Mouse (Mus musculus): ENCODE measurements around the gene Notum. TPM values are rescaled to one million over a fixed set of nuclear protein-coding genes. Genes with fewer than 3 reads are reported as not detected.

The Notum gene
- polyA plus RNA-seq, 1 experiment from 2014 or later = 0.57 TPM

DNA sequence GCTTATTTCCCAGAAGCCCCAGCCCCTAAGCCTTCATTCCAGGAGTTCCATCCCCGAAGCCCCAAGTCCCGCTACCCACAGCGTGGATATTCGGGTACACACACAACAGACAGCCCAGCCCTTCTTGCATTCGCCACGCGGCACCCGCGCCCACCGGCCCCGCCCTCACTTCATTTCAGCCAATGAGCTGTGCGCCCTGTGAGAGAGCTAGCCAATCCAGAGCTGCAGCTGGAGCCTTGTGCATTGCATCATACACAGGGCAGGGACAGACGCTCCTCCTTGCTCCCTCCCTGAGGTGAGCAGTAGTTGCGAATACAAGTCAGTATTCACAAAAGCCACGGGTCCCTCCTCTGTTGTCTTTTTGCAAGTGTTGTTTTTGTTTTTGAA is 17.4 kb downstream of the Notum start, which contains the start of gene Pycr1:
TSS of gene Pycr1 (minus strand) at position 169 of the 387 bp plus-strand sequence.
- peak within 1 kb of the TSS; percentile 87 for H3K27ac ChIP-seq
- no peaks in the 10 kb centered on the region for H3K9me3 ChIP-seq
- peaks cover 46% of the 10 kb centered on the region for H3K4me1 ChIP-seq
- under 1% methylated on average over 15 of the region's 15 CpGs for WGBS
- peaks cover 34% of the 10 kb centered on the region for H3K27me3 ChIP-seq (ENCODE audit: poor library complexity, severe bottlenecking)
- DNase-seq (ENCODE audit: extremely low spot score, low spot score) = peak; percentile 97
- peak within 1 kb of the TSS; percentile 66 for H3K4me3 ChIP-seq
- no peaks in the 10 kb centered on the region for H3K36me3 ChIP-seq (replicated peaks)

- WGBS = 5% methylated on average over 18 of the region's 18 CpGs
- H3K27ac ChIP-seq = peak overlapping the region; percentile 87
- peaks cover 42% of the 10 kb centered on the region for H3K4me1 ChIP-seq
- no peak for DNase-seq (ENCODE audit: extremely low spot score, low spot score)
- peaks cover 33% of the 10 kb centered on the region for H3K27me3 ChIP-seq (ENCODE audit: poor library complexity, severe bottlenecking)
- no peaks in the 10 kb centered on the region for H3K36me3 ChIP-seq (replicated peaks)
- peak overlapping the region; percentile 66 for H3K4me3 ChIP-seq
- H3K9me3 ChIP-seq = no peaks in the 10 kb centered on the region
Measured at GRCm38 (mm10) chr11:120642939-120643600, 17.9 kb downstream of the Notum start.

DNA sequence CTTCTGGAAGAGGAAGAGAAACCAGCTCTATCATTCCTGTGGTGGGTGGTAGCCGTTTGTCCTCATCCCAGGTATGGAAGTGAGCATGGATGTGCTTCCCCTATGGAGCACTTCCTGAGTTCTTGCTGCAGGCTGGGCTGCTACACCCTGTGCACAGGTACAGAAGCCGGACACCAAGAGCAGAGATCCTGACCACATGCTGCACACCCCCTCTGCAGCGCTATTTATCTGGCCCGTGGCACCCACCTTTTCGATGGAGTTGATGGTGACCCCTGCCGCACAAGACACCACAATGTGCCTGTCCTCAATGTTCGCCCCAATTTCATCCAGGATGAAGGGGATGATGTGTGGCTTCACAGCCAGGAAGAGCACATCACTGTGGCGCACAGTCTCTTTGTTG is 19.1 kb downstream of the Notum start:
- no peak overlapping the region for H3K27ac ChIP-seq
- H3K27me3 ChIP-seq (ENCODE audit: poor library complexity, severe bottlenecking) = peaks cover 21% of the 10 kb centered on the region
- DNase-seq (ENCODE audit: extremely low spot score, low spot score) = no peak
- 90% methylated on average over 8 of the region's 8 CpGs for WGBS
- H3K4me1 ChIP-seq = peaks cover 37% of the 10 kb centered on the region
- H3K9me3 ChIP-seq = no peaks in the 10 kb centered on the region
- H3K36me3 ChIP-seq (replicated peaks) = no peaks in the 10 kb centered on the region
- peak overlapping the region; percentile 66; the same call in 1 of the 2 replicates for H3K4me3 ChIP-seq

DNA sequence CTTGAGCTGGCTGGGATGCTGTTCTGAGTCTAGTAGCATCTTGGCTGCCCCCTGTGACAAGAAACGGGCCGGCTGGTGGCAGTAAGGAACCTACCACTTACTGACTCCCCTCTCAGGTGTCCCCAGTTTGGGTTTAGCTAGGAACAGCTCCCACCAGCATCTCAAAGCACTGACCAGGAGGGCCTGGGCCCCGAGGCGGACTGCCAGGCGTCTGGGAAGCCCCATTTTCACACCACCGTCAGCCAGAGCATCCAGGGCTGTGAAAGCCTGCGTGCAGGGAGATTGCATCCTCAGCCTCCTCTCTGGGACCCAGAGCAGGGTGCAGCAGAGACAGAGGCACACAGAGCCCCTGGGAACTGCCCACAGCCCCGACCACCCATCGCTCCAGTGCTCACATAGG is 19.7 kb downstream of the Notum start:
- peak overlapping the region; percentile 9; the same call in 1 of the 2 replicates for H3K4me3 ChIP-seq
- no peak overlapping the region for H3K27ac ChIP-seq
- peaks cover 42% of the 10 kb centered on the region for H3K4me1 ChIP-seq
- 68% methylated on average over 9 of the region's 9 CpGs for WGBS
- H3K9me3 ChIP-seq = no peaks in the 10 kb centered on the region
- no peaks in the 10 kb centered on the region for H3K36me3 ChIP-seq (replicated peaks)
- H3K27me3 ChIP-seq (ENCODE audit: poor library complexity, severe bottlenecking) = peaks cover 17% of the 10 kb centered on the region
- DNase-seq (ENCODE audit: extremely low spot score, low spot score) = no peak

DNA sequence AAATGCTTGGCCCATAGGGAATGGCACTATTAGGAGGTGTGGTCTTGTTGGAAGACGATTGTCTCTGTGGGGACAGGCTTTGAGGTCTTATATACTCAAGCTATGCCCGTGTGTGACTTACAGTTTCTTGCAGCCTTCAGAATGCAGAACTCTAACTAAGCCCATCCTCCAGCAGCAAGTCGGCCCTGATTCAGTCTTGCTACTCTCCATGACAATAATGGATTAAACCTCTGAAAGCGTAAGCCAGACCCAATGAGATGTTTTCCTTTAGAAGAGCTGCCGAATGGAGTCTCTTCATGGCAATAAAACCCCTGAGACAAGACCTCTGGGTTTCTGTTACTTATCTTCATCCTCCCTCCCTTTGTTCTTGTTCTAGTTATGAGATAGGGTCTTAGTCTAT is 26.2 kb downstream of the Notum start:
- Histone ChIP-seq H3K4me3 (peak overlapping the region; percentile 96; the same call in 1 of the 2 replicates), H3K27me3 (ENCODE audit: poor library complexity, severe bottlenecking) (no peaks in the 10 kb centered on the region), H3K36me3 (replicated peaks) (peaks cover 6% of the 10 kb centered on the region), H3K9me3 (no peaks in the 10 kb centered on the region), H3K27ac (no peak overlapping the region), H3K4me1 (peaks cover 58% of the 10 kb centered on the region)
- DNase-seq (ENCODE audit: extremely low spot score, low spot score) = no peak
- 84% methylated on average over 5 of the region's 5 CpGs for WGBS

GRCm38 (mm10) chr11:120633520-120634343 is 27.2 kb downstream of the Notum start, which contains the start of gene Mafg:
Mafg (minus strand) TSS chr11:120633600.
- H3K27ac ChIP-seq = peak within 1 kb of the TSS; percentile 97

GRCm38 (mm10) chr11:120632559-120633519 is 28.1 kb downstream of the Notum start:
- peak; percentile 65 for DNase-seq (ENCODE audit: extremely low spot score, low spot score)
- Histone ChIP-seq H3K4me1 (peaks cover 69% of the 10 kb centered on the region), H3K9me3 (no peaks in the 10 kb centered on the region), H3K36me3 (replicated peaks) (peaks cover 23% of the 10 kb centered on the region), H3K27ac (peak overlapping the region; percentile 97), H3K27me3 (ENCODE audit: poor library complexity, severe bottlenecking) (no peaks in the 10 kb centered on the region), H3K4me3 (peak overlapping the region; percentile 96)
- WGBS = under 1% methylated on average over 115 of the region's 116 CpGs

More at GRCm38 (mm10) chr11:120633520-120634343, 27.2 kb downstream of the Notum start, which contains the start of gene Mafg:
- Histone ChIP-seq H3K4me3 (peak within 1 kb of the TSS; percentile 96), H3K36me3 (replicated peaks) (peaks cover 17% of the 10 kb centered on the region), H3K4me1 (peaks cover 69% of the 10 kb centered on the region), H3K9me3 (no peaks in the 10 kb centered on the region), H3K27me3 (ENCODE audit: poor library complexity, severe bottlenecking) (no peaks in the 10 kb centered on the region)
- DNase-seq (ENCODE audit: extremely low spot score, low spot score) = peak; percentile 94
- whole genome bisulfite sequencing = 11% methylated on average over 58 of the region's 58 CpGs

DNA sequence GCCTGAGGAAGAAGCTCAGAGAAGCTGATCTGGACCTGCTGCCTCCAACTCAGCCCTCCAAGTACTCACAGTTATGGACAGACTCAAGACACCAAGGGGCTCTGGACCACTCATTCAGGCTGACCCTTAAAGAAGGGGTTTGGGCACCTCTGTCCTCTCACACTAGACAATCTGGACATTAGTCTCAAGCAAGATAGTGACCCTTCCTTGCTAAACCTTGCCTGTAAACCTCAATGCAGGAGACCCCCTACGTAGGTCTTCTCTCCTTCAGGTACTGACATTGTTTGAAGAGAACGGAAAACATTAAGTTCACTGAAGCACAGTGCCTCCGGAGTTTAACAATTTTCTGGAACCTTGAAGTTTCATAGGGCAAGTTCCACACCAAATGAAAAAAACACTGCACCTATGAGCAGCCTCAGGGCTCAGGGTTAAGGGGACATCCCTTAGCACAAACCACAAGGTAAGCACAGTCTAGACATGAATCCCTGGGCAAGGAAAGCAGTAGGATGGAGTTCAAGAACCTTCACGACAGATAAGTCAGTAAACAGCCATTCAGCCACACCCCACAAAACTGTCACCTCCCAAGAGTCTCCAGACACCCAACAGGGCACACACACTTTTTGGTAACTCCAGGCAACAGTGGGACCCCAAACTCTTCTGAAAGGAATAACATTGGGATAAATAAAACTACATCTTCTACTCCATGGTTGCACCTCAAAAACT is 29.1 kb downstream of the Notum start:
- DNase-seq (ENCODE audit: extremely low spot score, low spot score) = no peak
- H3K27ac ChIP-seq = peak overlapping the region; percentile 97
- no peaks in the 10 kb centered on the region for H3K9me3 ChIP-seq
- H3K4me1 ChIP-seq = peaks cover 68% of the 10 kb centered on the region
- WGBS = 71% methylated on average over 4 of the region's 4 CpGs
- H3K27me3 ChIP-seq (ENCODE audit: poor library complexity, severe bottlenecking) = no peaks in the 10 kb centered on the region
- peaks cover 33% of the 10 kb centered on the region for H3K36me3 ChIP-seq (replicated peaks)
- peak overlapping the region; percentile 96 for H3K4me3 ChIP-seq

- Histone ChIP-seq H3K36me3 (replicated peaks) (peaks cover 41% of the 10 kb centered on the region), H3K27me3 (ENCODE audit: poor library complexity, severe bottlenecking) (no peaks in the 10 kb centered on the region), H3K4me1 (peaks cover 63% of the 10 kb centered on the region), H3K4me3 (peak overlapping the region; percentile 96), H3K27ac (peak overlapping the region; percentile 97), H3K9me3 (no peaks in the 10 kb centered on the region)
- no peak for DNase-seq (ENCODE audit: extremely low spot score, low spot score)
- WGBS = 54% methylated on average over 7 of the region's 7 CpGs
Measured at GRCm38 (mm10) chr11:120630881-120631725, 29.9 kb downstream of the Notum start.

DNA sequence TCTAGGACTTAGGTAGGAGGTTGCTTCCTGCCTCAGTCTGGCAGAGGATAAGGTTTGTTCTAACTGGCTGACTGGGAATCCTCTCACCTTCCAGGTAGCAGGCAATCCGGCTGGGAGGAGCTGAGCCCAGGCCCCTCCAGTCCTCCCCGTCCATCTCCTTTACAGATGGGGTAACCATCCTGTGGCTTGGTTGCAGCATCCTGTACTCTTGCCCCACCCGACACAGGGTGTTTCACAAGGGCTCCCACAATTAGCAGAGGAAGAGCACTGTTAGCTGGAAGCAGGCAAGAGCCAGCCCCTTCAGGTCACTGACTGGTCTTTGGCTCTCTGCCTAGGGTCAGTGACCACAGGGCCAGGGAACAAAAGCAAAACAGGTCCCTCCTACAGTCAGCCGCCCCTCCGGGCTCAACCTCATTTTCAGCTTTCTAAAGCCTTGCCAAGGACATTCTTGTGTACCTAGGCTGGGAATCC is 30.5 kb downstream of the Notum start:
- WGBS = 40% methylated on average over 5 of the region's 5 CpGs
- peak overlapping the region; percentile 62 for H3K27ac ChIP-seq
- no peak for DNase-seq (ENCODE audit: extremely low spot score, low spot score)
- H3K4me3 ChIP-seq = peak overlapping the region; percentile 96
- peaks cover 42% of the 10 kb centered on the region for H3K36me3 ChIP-seq (replicated peaks)
- H3K9me3 ChIP-seq = no peaks in the 10 kb centered on the region
- H3K4me1 ChIP-seq = peaks cover 66% of the 10 kb centered on the region
- no peaks in the 10 kb centered on the region for H3K27me3 ChIP-seq (ENCODE audit: poor library complexity, severe bottlenecking)

DNA sequence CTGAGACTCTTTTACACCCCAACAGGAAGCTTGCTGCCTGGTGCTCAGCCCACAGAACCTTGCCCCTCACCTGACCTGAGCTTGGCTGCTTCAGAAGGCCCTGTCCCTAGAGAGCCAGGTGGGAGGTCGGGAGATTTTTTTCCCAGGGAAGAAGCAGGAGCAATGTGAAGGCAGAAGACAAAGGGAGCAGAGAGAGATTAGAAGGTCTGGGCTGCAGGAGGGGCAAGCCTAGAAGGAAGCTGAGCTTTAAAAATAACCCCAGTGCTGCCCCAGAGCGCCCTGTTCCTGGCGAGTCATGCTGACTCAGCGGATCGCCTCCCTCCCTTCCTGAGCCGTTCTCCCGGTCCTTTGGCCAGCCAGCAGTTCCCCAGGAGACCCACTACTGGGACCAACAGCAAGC is 31.1 kb downstream of the Notum start:
- peak overlapping the region; percentile 62 for H3K27ac ChIP-seq

More for the DNA sequence above, 31.1 kb downstream of the Notum start:
- peaks cover 72% of the 10 kb centered on the region for H3K4me1 ChIP-seq
- WGBS = 25% methylated on average over 7 of the region's 7 CpGs
- no peak for DNase-seq (ENCODE audit: extremely low spot score, low spot score)
- no peaks in the 10 kb centered on the region for H3K9me3 ChIP-seq
- H3K4me3 ChIP-seq = peak overlapping the region; percentile 96
- H3K27me3 ChIP-seq (ENCODE audit: poor library complexity, severe bottlenecking) = no peaks in the 10 kb centered on the region
- peaks cover 42% of the 10 kb centered on the region for H3K36me3 ChIP-seq (replicated peaks)
